Mouse (Mus musculus): Measurements from ENCODE around the gene Olfr982. TPM values are rescaled to one million over a fixed set of nuclear protein-coding genes. Genes with fewer than 3 reads are reported as not detected.

Gene Olfr982
- polyA plus RNA-seq (2012; rRNA removed) = not detected in 2 replicates

DNA sequence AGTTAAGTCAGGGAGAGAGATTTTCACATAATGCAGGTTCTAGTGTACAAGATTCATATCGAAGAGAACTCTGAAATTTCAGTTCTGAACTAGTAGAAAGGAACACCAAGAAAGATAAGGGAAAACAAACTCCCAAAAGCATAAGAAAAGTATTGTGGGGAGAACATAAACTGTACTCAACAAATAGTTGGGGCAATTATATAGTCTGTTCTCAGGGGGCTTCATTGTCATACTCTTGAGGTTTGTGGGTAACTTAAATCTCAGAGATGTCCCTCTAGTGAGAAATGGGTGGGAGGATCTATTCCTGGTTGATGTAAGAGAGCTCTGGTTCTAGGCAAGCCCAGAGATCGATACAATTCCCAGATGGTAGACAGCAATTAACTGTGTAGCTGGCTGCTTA, at the start of gene Olfr982:
Olfr982 (plus strand) TSS at position 301 of the 400 bp plus-strand sequence.
- DNase-seq (ENCODE audit: low read depth) = no peak

DNA sequence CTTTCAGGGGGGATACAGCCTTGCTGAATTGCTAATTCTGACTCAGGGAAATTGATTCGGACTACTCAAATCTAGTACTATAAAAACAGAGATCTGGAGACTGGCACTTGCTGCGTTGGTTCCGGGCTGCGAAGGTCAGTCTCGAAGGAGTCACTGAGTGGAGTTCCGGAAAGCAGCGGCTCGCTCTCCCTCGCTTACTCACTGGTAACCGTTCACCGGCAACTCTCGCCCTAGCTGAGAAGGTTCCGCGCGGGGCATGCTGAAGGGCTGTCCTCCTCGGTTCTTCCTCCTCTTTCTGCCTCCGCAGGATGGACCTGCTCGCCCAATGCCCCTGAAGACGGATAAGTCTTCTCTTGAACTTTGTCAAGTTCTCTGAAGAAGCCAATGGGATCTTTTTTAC, 23.5 kb upstream of the Olfr982 start:
- no peak for DNase-seq (ENCODE audit: low read depth)

DNA sequence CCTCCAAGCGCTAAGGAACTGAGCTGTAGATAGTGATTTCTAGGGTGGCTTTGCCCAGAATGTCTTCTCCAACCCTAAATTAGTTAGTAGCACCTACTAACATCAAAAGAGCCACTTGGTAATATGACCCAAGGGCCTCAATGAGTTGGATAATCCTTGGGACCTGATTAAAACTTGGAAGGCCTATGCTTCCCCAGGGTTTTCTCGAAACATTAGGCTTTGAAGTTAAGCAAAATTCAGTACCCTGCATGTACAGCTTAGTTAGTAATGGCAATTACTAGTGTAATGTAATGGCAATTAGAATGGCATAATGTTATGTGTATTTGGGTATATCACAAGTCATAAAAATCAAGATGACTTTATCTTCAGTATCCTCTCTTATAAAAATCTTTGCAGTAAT, 19.9 kb downstream of the Olfr982 start, which contains the start of gene Olfr983:
Olfr983 (minus strand) TSS at position 101 of the 400 bp plus-strand sequence.
- DNase-seq (ENCODE audit: low read depth) = no peak

DNA sequence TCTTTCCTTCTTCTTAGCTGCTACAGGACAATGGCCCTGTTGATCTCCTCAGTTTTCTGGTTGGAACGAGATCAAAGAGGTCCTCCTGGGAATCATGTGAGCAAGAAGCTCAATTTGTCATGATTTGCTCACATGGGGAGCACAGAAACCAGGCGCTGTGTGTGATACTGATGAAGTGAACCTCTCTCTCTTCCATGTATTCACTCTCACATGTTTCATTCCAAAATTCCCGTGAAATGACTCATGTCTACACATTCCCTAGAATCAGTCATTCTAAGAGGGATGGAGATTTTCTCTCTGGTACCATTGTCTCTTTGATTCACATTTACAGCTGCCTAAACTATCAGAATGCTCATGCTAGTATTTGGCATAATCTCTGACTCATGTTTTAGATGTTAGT, 21.1 kb downstream of the Olfr982 start:
- DNase-seq (ENCODE audit: low read depth) = no peak

DNA sequence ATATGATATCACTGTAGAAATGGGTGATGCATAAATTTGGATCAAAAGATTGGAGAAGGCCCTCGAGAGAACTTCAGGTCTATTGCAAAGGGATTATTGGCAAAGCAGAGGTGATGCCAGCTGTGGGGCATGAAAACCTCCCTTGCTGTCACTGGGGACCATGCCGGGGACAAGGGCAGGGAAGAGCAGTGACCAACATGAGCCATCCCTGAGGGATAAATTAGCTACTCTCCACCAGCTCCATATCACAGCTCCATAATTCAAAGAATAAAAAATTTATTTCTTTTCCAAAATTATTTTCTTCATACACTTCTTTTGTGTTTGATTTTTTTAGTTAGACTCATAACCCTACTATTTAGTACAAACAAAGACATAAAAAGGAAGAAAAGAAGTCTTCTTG, 40.5 kb downstream of the Olfr982 start, which contains the start of gene Olfr984:
Olfr984 (minus strand) TSS at position 101 of the 400 bp plus-strand sequence.
- DNase-seq (ENCODE audit: low read depth) = no peak

DNA sequence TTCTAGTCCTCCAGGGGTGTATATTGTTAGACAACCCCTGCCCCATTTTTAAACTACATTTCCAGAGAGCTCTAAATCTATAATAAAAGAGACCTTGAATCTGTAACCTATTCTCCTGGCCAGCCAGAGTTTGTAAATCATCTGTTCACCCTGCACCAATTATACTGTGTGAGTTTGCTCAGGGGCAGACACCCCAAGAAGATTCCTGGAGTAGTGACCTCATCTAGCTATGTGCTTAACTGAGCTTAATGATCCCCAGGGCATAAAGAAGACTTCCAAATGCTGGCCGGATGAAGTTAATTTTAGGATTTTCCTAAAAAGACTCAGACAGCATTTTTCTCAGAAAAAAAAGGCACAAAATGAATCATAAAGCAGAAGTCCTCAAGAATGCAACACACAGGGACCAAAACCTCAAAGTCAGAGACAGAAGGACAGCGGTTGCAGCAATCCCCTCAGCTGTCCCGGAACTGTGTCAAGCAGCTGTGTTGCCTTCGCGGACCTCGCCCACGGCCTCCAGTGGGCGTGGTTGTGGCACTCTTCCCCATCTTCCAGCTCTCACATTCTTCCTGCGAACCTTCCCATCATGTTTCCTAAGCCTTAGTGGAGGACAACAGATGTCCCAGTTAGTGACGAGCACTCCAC, 43.1 kb downstream of the Olfr982 start:
- DNase-seq (ENCODE audit: low read depth) = no peak

DNA sequence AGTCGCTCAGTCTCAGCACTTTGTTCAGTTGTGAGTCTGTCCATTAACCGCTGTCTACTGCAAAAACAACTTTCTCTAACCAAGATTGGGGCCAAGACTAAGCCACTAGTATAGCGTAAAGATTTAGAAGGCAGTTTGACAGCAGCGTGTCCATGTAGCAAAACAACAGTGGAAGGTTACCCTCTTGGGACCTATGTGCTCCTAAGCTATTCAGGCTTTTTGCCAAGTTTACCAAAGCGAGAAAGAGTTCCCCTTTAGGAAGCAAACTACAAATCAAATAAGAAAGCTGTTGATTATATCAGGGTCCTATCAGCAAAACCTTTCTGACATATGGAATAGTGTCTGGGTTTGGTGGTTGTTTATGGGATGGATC, 43.6 kb downstream of the Olfr982 start:
- DNase-seq (ENCODE audit: low read depth) = no peak

Other genes with a start within 250 kb of the Olfr982 start
- not detected in 2 replicates for gene Olfr971, start 237.0 kb upstream of the Olfr982 start, polyA plus RNA-seq (2012; rRNA removed)
- gene Olfr972, start 207.4 kb upstream of the Olfr982 start, polyA plus RNA-seq (2012; rRNA removed) = not detected in 2 replicates
- gene Olfr229, start 166.5 kb upstream of the Olfr982 start, polyA plus RNA-seq (2012; rRNA removed) = not detected in 2 replicates
- gene Olfr974, start 136.3 kb upstream of the Olfr982 start, polyA plus RNA-seq (2012; rRNA removed) = not detected in 2 replicates
- gene Olfr975, start 121.8 kb upstream of the Olfr982 start, polyA plus RNA-seq (2012; rRNA removed) = not detected in 2 replicates
- not detected in 2 replicates for gene Olfr976, start 112.7 kb upstream of the Olfr982 start, polyA plus RNA-seq (2012; rRNA removed)
- not detected in 2 replicates for gene Olfr978, start 81.7 kb upstream of the Olfr982 start, polyA plus RNA-seq (2012; rRNA removed)
- not detected in 2 replicates for gene Olfr979, start 70.4 kb upstream of the Olfr982 start, polyA plus RNA-seq (2012; rRNA removed)
- not detected in 2 replicates for gene Olfr980, start 64.2 kb upstream of the Olfr982 start, polyA plus RNA-seq (2012; rRNA removed)
- not detected in 2 replicates for gene Olfr981, start 52.4 kb upstream of the Olfr982 start, polyA plus RNA-seq (2012; rRNA removed)
- gene Olfr983, start 19.8 kb downstream of the Olfr982 start, polyA plus RNA-seq (2012; rRNA removed) = not detected in 2 replicates
- gene Olfr984, start 40.4 kb downstream of the Olfr982 start, polyA plus RNA-seq (2012; rRNA removed) = not detected in 2 replicates
- gene Olfr985, start 56.4 kb downstream of the Olfr982 start, polyA plus RNA-seq (2012; rRNA removed) = not detected in 2 replicates
- gene Tmem225, start 74.3 kb downstream of the Olfr982 start, polyA plus RNA-seq (2012; rRNA removed) = 0.16 TPM in 1 of 2 replicates, not detected in the other
- gene Olfr986, start 107.1 kb downstream of the Olfr982 start, polyA plus RNA-seq (2012; rRNA removed) = not detected in 2 replicates
- 1.6 TPM in 2 replicates for gene Zfp202, start 118.5 kb downstream of the Olfr982 start, polyA plus RNA-seq (2012; rRNA removed)
- gene Scn3b, start 195.4 kb downstream of the Olfr982 start, polyA plus RNA-seq (2012; rRNA removed) = 0.81 and 1.3 TPM in 2 replicates

All from gonadal fat pad, adult 2 months (tissue).